Mouse (Mus musculus): ENCODE data around the gene Dph1.

- TF ChIP-seq CTCF (IDR thresholded peaks at IDR 0.05; ENCODE audit: low read depth), result no peak
- no peak for TF ChIP-seq EP300 (IDR thresholded peaks at IDR 0.05; ENCODE audit: low read depth)
Observed at GRCm38 (mm10) chr11:75145841-75146240, 45.2 kb downstream of the Dph1 start.

All from heart, postnatal 0 days (tissue).